In genomic region chr13:42822545-42822944, GRCm38 (mm10) we compare ENCODE assay signal across 9 mouse cellular contexts.
A peak's percentile ranks its signal among the peaks of the same experiment; 100 is the strongest.
DNase-seq lines count a peak whose midpoint lies in the region; ATAC-seq and TF ChIP-seq lines count a peak whose summit lies in the region.
"Had no signal": no experiment of that assay in that cellular context is flagged by ENCODE, and none has a peak within 500 bp of the region (broad histone marks: within the 10 kb centered on the region; RNA-seq: fewer than 3 reads in every experiment).

No protein-coding gene starts in this region.

- H3K9ac ChIP-seq in ES-E14 (ENCODE audit: insufficient read depth, low read depth, low read length, poor library complexity, severe bottlenecking), result no peak overlapping the region
- H3K9ac ChIP-seq in forebrain, embryonic 13.5 days, result no peak overlapping the region
- H3K9ac ChIP-seq: heart, embryonic 13.5 days had no signal

- H3K9me3 ChIP-seq in ES-E14 (ENCODE audit: control insufficient read depth, insufficient read depth, low read depth, low read length), result no peaks in the 10 kb centered on the region
- no peaks in the 10 kb centered on the region for H3K9me3 ChIP-seq in forebrain, embryonic 13.5 days (replicated peaks)
- H3K9me3 ChIP-seq: heart, embryonic 13.5 days had no signal

- intact Hi-C loops in heart, postnatal 36 days (cut with DNase I), result loop anchor here (5.0 kb wide), 3 partner anchors 270 to 1180 kb away; partner anchors contain the start of gene Edn1

- peak; percentile 80 for ATAC-seq in forebrain, embryonic 13.5 days

- H3K27me3 ChIP-seq in forebrain, embryonic 13.5 days, result no peaks in the 10 kb centered on the region
- H3K27me3 ChIP-seq: heart, embryonic 13.5 days had no signal

- H3K4me2 ChIP-seq in forebrain, embryonic 13.5 days, result no peak overlapping the region
- H3K4me2 ChIP-seq: heart, embryonic 13.5 days had no signal

- peak; percentile 67 for DNase-seq in ES-E14 (ENCODE audit: low read depth, low spot score)
- peak; percentile 60 for DNase-seq in c-Kit-positive CD71-negative TER-119-negative erythroid progenitor cells, embryonic 14.5 days (ENCODE audit: low read depth)
- peak; percentile 86 to 94 for DNase-seq in heart, postnatal 36 days
- DNase-seq in layer of hippocampus, adult 18-20 months (ENCODE audit: low spot score in 2 of 2), result peak; percentile 79 to 91
- DNase-seq in lung, postnatal 25 days (ENCODE audit: low spot score), result peak; percentile 70
- peak; percentile 91 for DNase-seq in retina, embryonic 14.5 days (ENCODE audit: low spot score)
- DNase-seq in thymus, postnatal 36 days, result peak; percentile 56 to 71

- in situ Hi-C loops in ES-E14 (cut with MboI; ENCODE audit: low sequenced_read_pairs in 2 of 2, unreplicated experiment in 2 of 2), result no loop called here

- no peak overlapping the region for H3K4me3 ChIP-seq in ES-E14 (ENCODE audit: insufficient read depth in 1 of 2, low read depth in 1 of 2, low read length in 2 of 2, poor library complexity in 1 of 2, severe bottlenecking in 1 of 2)
- no peak overlapping the region for H3K4me3 ChIP-seq in forebrain, embryonic 13.5 days
- H3K4me3 ChIP-seq: heart, embryonic 13.5 days had no signal

- H3K27ac ChIP-seq in ES-E14 (ENCODE audit: insufficient read depth, low read depth, low read length, poor library complexity, severe bottlenecking), result no peak overlapping the region
- H3K27ac ChIP-seq in forebrain, embryonic 13.5 days, result no peak overlapping the region
- H3K27ac ChIP-seq: heart, embryonic 13.5 days had no signal

- H3K4me1 ChIP-seq in ES-E14 (ENCODE audit: control insufficient read depth in 2 of 2, insufficient read depth in 2 of 2, low read length in 2 of 2, poor library complexity in 1 of 2), result no peaks in the 10 kb centered on the region
- H3K4me1 ChIP-seq in forebrain, embryonic 13.5 days, result peaks cover 10% of the 10 kb centered on the region

- no peaks in the 10 kb centered on the region for H3K36me3 ChIP-seq in ES-E14 (ENCODE audit: control insufficient read depth, insufficient read depth, low read length, poor library complexity, severe bottlenecking)
- H3K36me3 ChIP-seq in forebrain, embryonic 13.5 days (ENCODE audit: poor library complexity, severe bottlenecking), result no peaks in the 10 kb centered on the region
- H3K36me3 ChIP-seq: heart, embryonic 13.5 days had no signal

- 25% methylated on average over 10 of the region's 10 CpGs for WGBS in forebrain, embryonic 13.5 days

TF ChIP-seq in ES-E14, 5 proteins besides CTCF, POLR2A, EP300 and RAD21:
- TF ChIP-seq ZC3H11A (IDR thresholded peaks at IDR 0.05; ENCODE audit: borderline replicate concordance, low read depth, low read length) (peak; percentile 57), CHD2 (IDR thresholded peaks at IDR 0.05; ENCODE audit: low read depth, low read length) (no peak)
